Mouse (Mus musculus) liver, adult 2 months (tissue): ENCODE data around the gene Olfr736.

Experiments
- CTCF ChIP-seq: fragments of 200-500 bp; IDR thresholded peaks from 2 replicates; pipeline ENCODE4 v1.5.1; 2011; ENCODE audit warnings: low read depth, low read length, control low read depth
- POLR2A ChIP-seq: fragments of 200-500 bp; IDR thresholded peaks from 2 replicates; pipeline ENCODE4 v1.6.1; 2011; ENCODE audit warnings: low read length, control low read depth; ENCODE audit not compliant: insufficient read depth; ENCODE audit errors: extremely low read depth

DNA sequence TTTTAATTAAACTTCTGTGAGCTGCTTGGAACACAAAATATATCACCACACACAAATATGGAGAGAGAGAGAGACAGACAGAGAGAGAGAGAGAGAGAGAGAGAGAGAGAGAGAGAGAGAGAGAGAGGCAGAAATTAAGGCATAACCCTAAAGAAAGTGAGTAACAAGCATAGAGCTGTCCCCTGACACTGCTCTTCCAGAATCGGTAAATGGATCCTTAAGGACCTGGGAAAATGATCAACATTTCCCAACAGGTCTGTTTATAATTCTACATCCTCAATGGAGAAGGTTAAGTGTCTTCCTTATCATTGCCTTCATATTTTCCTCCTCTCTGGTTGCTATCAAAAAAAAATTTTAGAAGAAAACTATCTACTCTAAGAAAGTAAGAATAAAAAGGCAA is 26.3 kb downstream of the Olfr736 start, which contains the start of gene Olfr738:
- TF ChIP-seq POLR2A (no peak), CTCF (no peak)
